Comparison of ENCODE assay signal across 16 mouse cellular contexts in genomic region chr9:46503321-46504132, GRCm38 (mm10).
DNase-seq lines count a peak whose midpoint lies in the region; ATAC-seq lines count a peak whose summit lies in the region.
"Had no signal": no experiment of that assay in that cellular context is flagged by ENCODE, and none has a peak within 500 bp of the region (broad histone marks: within the 10 kb centered on the region; RNA-seq: fewer than 3 reads in every experiment).

No protein-coding gene starts in this region.

- H3K9me3 ChIP-seq in forebrain, embryonic 16.5 days (ENCODE audit: control insufficient read depth, low read length), result no peaks in the 10 kb centered on the region
- no peaks in the 10 kb centered on the region for H3K9me3 ChIP-seq in midbrain, embryonic 14.5 days (ENCODE audit: control insufficient read depth, low read length)
- no peaks in the 10 kb centered on the region for H3K9me3 ChIP-seq in kidney, embryonic 15.5 days (replicated peaks)
- H3K9me3 ChIP-seq: heart, embryonic 15.5 days; limb, embryonic 10.5 days; liver, embryonic 13.5 days had no signal

- peaks cover 16% of the 10 kb centered on the region for H3K4me1 ChIP-seq in forebrain, embryonic 16.5 days (replicated peaks; ENCODE audit: control insufficient read depth, insufficient read depth, low read length)
- H3K4me1 ChIP-seq in midbrain, embryonic 14.5 days (ENCODE audit: control insufficient read depth, insufficient read depth, low read length), result peaks cover 29% of the 10 kb centered on the region
- peaks cover 7% of the 10 kb centered on the region; the same call in 1 of the 2 replicates for H3K4me1 ChIP-seq in kidney, embryonic 15.5 days
- H3K4me1 ChIP-seq: heart, embryonic 15.5 days; liver, embryonic 13.5 days had no signal

- peak; percentile 73 for ATAC-seq in forebrain, embryonic 16.5 days
- no peak; the same call in 1 of the 2 replicates for ATAC-seq in midbrain, embryonic 14.5 days (ENCODE audit: low FRiP score, low TSS enrichment)
- no peak for ATAC-seq in kidney, embryonic 15.5 days (replicated peaks; ENCODE audit: low FRiP score)
- ATAC-seq: inflammation-experienced regulatory T-cells, adult 6 months had no signal

- H3K4me2 ChIP-seq in forebrain, embryonic 16.5 days (ENCODE audit: low read length), result no peak overlapping the region; the same call in 1 of the 2 replicates
- no peak overlapping the region for H3K4me2 ChIP-seq in midbrain, embryonic 14.5 days (ENCODE audit: low read length)
- H3K4me2 ChIP-seq in kidney, embryonic 15.5 days, result no peak overlapping the region
- H3K4me2 ChIP-seq: heart, embryonic 15.5 days; liver, embryonic 13.5 days had no signal

- WGBS in forebrain, embryonic 16.5 days, result 43% methylated on average over 8 of the region's 8 CpGs
- 49% methylated on average over 8 of the region's 8 CpGs for WGBS in midbrain, embryonic 14.5 days
- 82% methylated on average over 8 of the region's 8 CpGs for WGBS in kidney, embryonic 15.5 days

- peak overlapping the region; percentile 66 for H3K27ac ChIP-seq in forebrain, embryonic 16.5 days (ENCODE audit: low read length)
- H3K27ac ChIP-seq in midbrain, embryonic 14.5 days (replicated peaks; ENCODE audit: low read depth, low read length), result peak overlapping the region; percentile 41; the same call in 1 of the 2 replicates
- no peak overlapping the region for H3K27ac ChIP-seq in kidney, embryonic 15.5 days
- H3K27ac ChIP-seq: heart, embryonic 15.5 days; kidney, postnatal 0 days; limb, embryonic 10.5 days; liver, embryonic 13.5 days had no signal

- peak; percentile 36 for DNase-seq in embryo, embryonic 10.5 days (ENCODE audit: low spot score)
- DNase-seq in embryo, embryonic 9.5 days (ENCODE audit: extremely low spot score), result no peak
- peak; percentile 11 for DNase-seq in adrenal gland, postnatal 25 days
- DNase-seq in midbrain, embryonic 14.5 days, result peak; percentile 65
- DNase-seq in spleen, postnatal 14 days (ENCODE audit: low spot score in 2 of 2), result no peak
- no peak for DNase-seq in kidney, adult 9 months
- DNase-seq: cerebellum, adult 18-20 months; layer of hippocampus, adult 9-11 months; liver, embryonic 13.5 days; lung, postnatal 14 days had no signal

- 0 out of 2 replicates have a peak, but pooled peaks cover 3% of the 10 kb centered on the region for H3K27me3 ChIP-seq in forebrain, embryonic 16.5 days (replicated peaks; ENCODE audit: control insufficient read depth, insufficient read depth, low read length)
- no peaks in the 10 kb centered on the region for H3K27me3 ChIP-seq in midbrain, embryonic 14.5 days (ENCODE audit: control insufficient read depth, insufficient read depth, low read length)
- H3K27me3 ChIP-seq in kidney, embryonic 15.5 days, result peaks cover 4% of the 10 kb centered on the region; the same call in 1 of the 2 replicates
- H3K27me3 ChIP-seq: liver, embryonic 13.5 days had no signal

- H3K36me3 ChIP-seq in forebrain, embryonic 16.5 days (ENCODE audit: control insufficient read depth, insufficient read depth), result no peaks in the 10 kb centered on the region
- no peaks in the 10 kb centered on the region for H3K36me3 ChIP-seq in midbrain, embryonic 14.5 days (ENCODE audit: control insufficient read depth, insufficient read depth, low read length)
- H3K36me3 ChIP-seq in kidney, embryonic 15.5 days, result no peaks in the 10 kb centered on the region
- H3K36me3 ChIP-seq: heart, embryonic 15.5 days; limb, embryonic 10.5 days; liver, embryonic 13.5 days had no signal

- H3K4me3 ChIP-seq in forebrain, embryonic 16.5 days (replicated peaks; ENCODE audit: low read length), result no peak overlapping the region
- H3K4me3 ChIP-seq in midbrain, embryonic 14.5 days (replicated peaks; ENCODE audit: low read depth, low read length), result no peak overlapping the region
- H3K4me3 ChIP-seq in kidney, embryonic 15.5 days (replicated peaks), result no peak overlapping the region
- H3K4me3 ChIP-seq: heart, embryonic 15.5 days; limb, embryonic 10.5 days; liver, embryonic 13.5 days had no signal

- H3K9ac ChIP-seq in forebrain, embryonic 16.5 days (replicated peaks; ENCODE audit: low read depth, low read length), result no peak overlapping the region
- no peak overlapping the region for H3K9ac ChIP-seq in midbrain, embryonic 14.5 days (replicated peaks; ENCODE audit: low read length)
- no peak overlapping the region for H3K9ac ChIP-seq in kidney, embryonic 15.5 days
- H3K9ac ChIP-seq: heart, embryonic 15.5 days; liver, embryonic 13.5 days had no signal

Comparison
In these comparisons a context has a peak if more than half of its experiments do, and no peak if none do; other contexts are left out.
1. DNase-seq: peak in embryo, embryonic 10.5 days (single experiment), adrenal gland, postnatal 25 days (single experiment) and midbrain, embryonic 14.5 days (single experiment); none in embryo, embryonic 9.5 days (single experiment), spleen, postnatal 14 days (0 of 2) and kidney, adult 9 months (single experiment).